Mouse (Mus musculus): ENCODE results near the gene Zfp418. TPM values are rescaled to one million over a fixed set of nuclear protein-coding genes. Genes with fewer than 3 reads are reported as not detected.
"Not testable (repeated sequence)": the region's sequence is repeated elsewhere in the genome, so short reads cannot be mapped to it uniquely, and the experiment has no call there.

Gene Zfp418
- 0.21 and 0.25 TPM in 2 replicates for polyA plus RNA-seq (2012)

GRCm38 (mm10) chr7:7171227-7172147 lies at the start of gene Zfp418:
Gene Zfp418, plus strand, starts transcription at chr7:7171330.
- TF ChIP-seq GATA1 (IDR thresholded peaks at IDR 0.05; ENCODE audit: low read length): no peak

GRCm38 (mm10) chr7:7121602-7121980 lies 49.5 kb upstream of the Zfp418 start:
- no peak for TF ChIP-seq GATA1 (IDR thresholded peaks at IDR 0.05; ENCODE audit: low read length)

DNA sequence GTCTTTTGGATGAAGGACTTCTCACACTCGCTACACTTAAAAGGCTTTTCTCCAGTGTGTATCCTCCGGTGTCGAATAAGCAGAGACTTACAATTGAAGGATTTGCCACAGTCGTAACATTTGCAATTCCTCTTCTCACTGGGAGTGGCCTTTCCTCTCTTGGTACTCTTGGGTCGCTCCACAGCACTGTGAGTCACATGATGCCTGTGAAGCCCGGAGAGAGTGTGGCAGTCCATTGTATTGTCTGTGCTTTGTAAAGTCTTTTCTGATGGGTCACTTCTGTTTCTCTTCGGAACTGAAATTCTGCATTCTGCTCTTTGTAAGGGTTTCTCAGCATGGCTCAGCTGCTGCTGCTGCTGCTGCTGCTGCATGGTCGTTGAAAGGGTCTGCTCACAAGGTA lies 38.4 kb upstream of the Zfp418 start:
- no peak for TF ChIP-seq GATA1 (IDR thresholded peaks at IDR 0.05; ENCODE audit: low read length)

- no peak for TF ChIP-seq GATA1 (IDR thresholded peaks at IDR 0.05; ENCODE audit: low read length)
Observed at GRCm38 (mm10) chr7:7136379-7136866, 34.7 kb upstream of the Zfp418 start, which contains the start of gene Zfp773. Gene Zfp773, minus strand, starts transcription at chr7:7136755.

DNA sequence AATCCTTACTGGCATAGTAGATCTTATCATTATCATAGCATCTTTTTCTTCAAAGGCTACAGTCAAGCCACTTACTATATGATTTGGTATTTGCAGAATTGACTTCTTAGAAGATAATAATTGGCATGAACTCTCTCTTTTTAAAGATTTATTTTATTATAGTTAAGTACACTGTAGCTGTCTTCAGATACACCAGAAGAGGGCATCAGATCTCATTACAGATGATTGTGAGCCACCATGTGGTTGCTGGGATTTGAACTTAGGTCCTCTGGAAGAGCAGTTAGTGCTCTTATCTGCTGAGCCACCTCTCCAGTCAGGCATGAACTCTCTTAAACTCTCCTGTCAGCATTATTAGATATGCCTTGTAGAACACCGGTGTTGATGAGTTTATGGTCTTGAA lies 26.9 kb upstream of the Zfp418 start:
- no peak for TF ChIP-seq GATA1 (IDR thresholded peaks at IDR 0.05; ENCODE audit: low read length)

DNA sequence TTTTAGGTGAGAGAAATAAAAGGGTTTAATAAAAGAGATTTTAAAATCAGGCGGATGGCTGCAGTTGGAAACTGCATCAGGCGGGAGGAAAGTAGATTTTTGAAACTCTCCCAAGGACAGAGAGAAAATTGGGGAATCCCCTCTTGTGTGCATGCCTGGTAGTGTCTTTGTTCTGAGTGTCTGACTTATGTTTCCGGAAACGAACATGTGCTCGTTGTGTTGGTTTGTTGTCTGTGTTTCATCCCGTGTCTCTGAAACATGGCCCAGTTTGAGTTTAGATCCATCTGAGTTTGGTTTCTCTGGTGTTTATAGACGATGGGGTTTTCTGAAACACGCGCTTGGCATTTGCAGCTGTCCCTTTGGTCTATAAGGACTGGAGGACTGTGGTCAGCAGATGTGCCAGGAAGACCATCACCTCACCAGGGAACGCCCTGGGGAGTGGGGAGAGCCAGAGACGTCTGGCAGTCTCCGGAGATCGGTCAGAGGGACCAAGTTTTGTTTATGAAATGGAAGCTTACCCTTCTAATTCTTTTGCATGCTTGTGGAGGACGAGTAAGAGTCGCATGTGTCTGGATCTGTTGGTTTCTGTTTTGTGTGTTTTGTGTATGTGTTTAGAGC lies 25.0 kb upstream of the Zfp418 start:
- no peak for TF ChIP-seq GATA1 (IDR thresholded peaks at IDR 0.05; ENCODE audit: low read length)

DNA sequence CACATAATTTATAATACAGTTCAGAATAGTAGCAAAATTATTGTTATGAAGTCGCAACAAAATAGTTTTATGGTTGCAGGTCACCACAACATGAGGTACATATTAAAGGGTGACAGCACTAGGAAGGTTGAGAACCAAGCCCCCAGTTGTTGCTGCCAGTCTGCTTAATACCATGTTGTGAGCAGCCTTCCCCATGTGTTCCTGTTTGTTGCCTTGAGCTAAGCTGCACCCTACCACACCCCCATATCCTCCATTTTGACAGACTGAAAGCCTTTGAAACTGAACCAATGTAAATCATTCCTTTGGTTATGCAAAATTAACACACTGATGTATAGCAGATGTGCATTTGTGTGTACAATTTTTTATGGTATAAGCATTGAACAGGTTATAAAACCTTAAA lies 14.8 kb downstream of the Zfp418 start:
- no peak for TF ChIP-seq GATA1 (IDR thresholded peaks at IDR 0.05; ENCODE audit: low read length)

DNA sequence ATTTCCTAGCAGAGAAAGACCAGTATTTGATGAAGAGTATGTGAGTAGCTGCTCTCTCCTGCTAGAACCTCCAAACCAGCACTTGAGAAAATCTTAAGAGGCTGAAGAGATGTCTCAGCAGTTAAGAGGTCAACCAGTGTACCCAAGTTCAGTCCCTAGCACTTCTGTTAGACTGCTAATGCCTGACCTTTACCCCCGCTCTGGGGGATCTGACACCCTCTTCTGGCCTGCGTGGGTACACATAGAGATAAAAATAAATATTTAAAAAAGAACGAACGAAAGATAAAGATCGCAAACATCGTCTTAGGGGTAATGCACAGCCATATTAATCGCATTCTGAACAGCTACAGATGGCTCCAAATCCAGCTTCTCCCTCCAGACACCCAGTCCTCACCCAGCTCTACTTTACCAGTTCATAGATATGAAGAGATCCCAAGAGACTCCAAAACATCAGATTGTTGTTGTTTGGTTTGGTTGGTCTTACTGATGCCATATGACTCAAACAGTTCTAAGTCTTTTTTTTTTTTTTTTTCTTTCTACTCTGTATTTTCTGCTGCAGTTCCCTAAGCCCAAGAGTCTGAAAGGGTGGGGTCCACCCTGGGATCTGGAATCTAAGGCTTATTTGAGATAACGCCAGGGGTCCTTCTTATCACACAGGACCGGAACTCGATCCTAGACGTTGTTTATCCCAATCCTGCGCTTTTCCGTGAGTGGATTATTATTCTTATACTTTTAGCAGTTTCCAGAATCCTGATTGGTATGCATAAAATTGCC lies 16.5 kb downstream of the Zfp418 start:
- TF ChIP-seq GATA1 (IDR thresholded peaks at IDR 0.05; ENCODE audit: low read length): no peak

DNA sequence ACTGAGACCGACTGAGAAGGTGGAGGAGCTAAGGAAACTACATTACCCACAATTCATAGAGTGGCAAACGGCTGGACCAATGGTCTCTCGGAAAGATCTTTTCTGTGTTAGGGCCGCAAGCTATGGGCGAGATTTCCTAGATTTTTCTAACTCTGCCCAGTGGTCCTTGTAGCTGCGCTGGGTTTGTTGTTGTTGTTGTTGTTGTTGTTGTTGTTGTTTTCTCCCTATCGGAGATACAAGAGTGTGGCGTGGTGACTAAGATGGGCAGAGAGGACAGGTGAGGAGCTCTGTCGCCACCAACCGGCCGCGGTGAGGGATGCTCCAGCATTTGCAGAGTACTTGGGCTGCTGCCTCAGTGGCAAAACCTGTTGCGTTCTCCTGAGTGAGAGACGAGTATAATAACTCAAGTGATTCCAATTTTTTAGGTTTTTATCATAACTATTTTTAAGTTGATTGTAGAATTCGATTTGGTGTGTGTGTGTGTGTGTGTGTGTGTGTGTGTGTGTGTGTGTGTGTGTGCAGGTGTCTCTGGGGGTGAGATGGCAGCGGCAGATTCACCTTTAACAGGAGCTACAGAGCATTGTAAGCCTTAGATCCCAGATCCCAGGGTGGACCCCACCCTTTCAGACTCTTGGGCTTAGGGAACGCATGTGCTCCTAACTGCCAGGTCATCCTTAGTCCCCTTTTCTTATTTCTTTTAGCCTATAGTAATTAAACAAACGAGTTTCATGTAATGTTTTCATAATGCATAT lies 17.2 kb downstream of the Zfp418 start:
- TF ChIP-seq GATA1 (IDR thresholded peaks at IDR 0.05; ENCODE audit: low read length): no peak

DNA sequence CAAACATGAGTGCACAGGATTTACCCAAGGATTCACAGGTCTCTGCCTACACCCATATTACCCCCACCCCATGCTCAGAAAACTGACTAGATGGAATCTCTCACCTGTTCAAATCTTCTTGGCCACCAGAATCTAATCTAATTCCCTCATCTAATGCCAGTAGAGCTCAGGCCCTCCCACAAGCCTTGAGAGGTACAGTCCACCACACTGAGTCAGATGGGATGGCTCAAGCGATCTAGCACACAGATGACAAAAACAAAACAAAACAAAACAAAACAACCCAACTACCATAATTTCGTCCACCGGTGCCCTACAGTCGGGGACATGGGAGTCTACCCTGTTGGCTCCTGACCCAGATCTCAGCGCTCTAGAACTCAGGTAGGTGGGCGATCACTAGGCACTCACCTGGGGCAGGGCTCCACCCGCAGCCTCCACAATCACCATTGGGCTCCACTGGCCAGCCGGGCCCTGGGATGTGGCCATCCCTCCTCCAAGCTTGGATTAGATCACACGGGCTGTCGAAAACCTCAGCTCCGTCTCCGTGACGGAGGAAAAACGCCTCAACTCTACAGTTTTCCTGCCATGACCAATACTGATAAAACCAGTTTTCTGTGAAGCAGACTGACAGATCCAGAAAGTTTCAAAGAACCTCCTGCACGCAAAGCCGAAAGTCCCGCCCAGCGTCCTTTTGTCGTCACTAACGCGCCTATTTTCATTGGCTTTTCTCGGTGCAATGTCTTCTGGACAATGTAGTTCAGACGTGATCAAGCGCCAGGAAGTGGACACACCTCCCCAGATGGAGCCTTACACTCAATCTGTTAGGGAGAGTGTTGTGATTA lies 38.4 kb downstream of the Zfp418 start, which contains the start of gene Zfp772:
Zfp772 (minus strand) TSS at position 686 of the 839 bp plus-strand sequence.
- TF ChIP-seq GATA1 (IDR thresholded peaks at IDR 0.05; ENCODE audit: low read length): not testable (repeated sequence)

Other genes with a start within 250 kb of the Zfp418 start
- not detected in 2 replicates for gene Aurkc, start 176.0 kb upstream of the Zfp418 start, polyA plus RNA-seq (2012)
- 2.1 and 3.6 TPM in 2 replicates for gene Zfp954, start 49.8 kb upstream of the Zfp418 start, polyA plus RNA-seq (2012)
- gene Zfp773, start 34.6 kb upstream of the Zfp418 start, polyA plus RNA-seq (2012): 0.08 and 0.25 TPM in 2 replicates
- 0.13 and 0.25 TPM in 2 replicates for gene Zfp772, start 38.7 kb downstream of the Zfp418 start, polyA plus RNA-seq (2012)
- not detected in 2 replicates for gene Vmn2r29, start 76.0 kb downstream of the Zfp418 start, polyA plus RNA-seq (2012)
- 0.17 and 0.21 TPM in 2 replicates for gene Gm45844, start 107.0 kb downstream of the Zfp418 start, polyA plus RNA-seq (2012)
- gene Clcn4, start 129.5 kb downstream of the Zfp418 start, polyA plus RNA-seq (2012): 5.0 and 6.1 TPM in 2 replicates
- not detected in 2 replicates for gene Vmn2r30, start 166.3 kb downstream of the Zfp418 start, polyA plus RNA-seq (2012)
- gene Gm45783, start 203.2 kb downstream of the Zfp418 start, polyA plus RNA-seq (2012): 0.33 and 0.61 TPM in 2 replicates
- not detected in 2 replicates for gene Vmn2r31, start 228.4 kb downstream of the Zfp418 start, polyA plus RNA-seq (2012)

Data from G1E-ER4 (cell line).